Mouse (Mus musculus) adrenal gland, postnatal 4 days (tissue): ENCODE data around the gene Plch2. TPM values are rescaled to one million over a fixed set of nuclear protein-coding genes. Genes with fewer than 3 reads are reported as not detected.
A peak's percentile ranks its signal among the peaks of the same experiment; 100 is the strongest.

Experiments used
- DNase-seq, 2 experiments: peaks; one replicate each; pipeline ENCODE4 v3.0.0; 2021 to 2022; ENCODE audit warnings: low spot score in 2 of 2, mixed read lengths in 2 of 2
- total RNA-seq, 2 experiments: library from RNA; stranded (reverse); gene quantifications; 2 replicates each; pipeline ENCODE4 v1.2.3; 2021

Gene Plch2
- total RNA-seq, 2 experiments from 2014 or later, result 1.1 to 1.6 TPM

- DNase-seq, result no peak
Observed at GRCm38 (mm10) chr4:154960021-154960689, 96.4 kb downstream of the Plch2 start.

GRCm38 (mm10) chr4:154958621-154959020, 98.0 kb downstream of the Plch2 start:
- DNase-seq, result no peak

DNA sequence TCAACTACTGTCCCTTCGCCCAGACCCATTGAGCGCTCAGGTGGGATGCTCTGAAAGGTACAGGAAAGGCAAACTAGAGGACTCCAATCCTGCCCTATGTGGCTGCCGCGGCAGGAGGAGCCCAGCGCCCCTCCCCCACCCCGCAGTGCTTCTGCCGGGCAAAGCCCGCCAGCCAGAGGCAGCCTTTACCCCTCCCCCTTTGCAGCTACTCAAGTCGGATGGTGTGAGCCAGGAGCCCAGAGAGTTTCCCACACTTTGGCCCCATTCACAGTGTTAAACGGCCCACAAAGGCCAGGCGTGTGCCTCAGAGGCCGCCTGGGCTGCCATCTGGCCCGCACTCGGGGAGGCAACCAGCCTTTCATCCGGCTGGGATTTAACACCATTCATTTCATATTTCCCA, 98.4 kb downstream of the Plch2 start:
- no peak for DNase-seq

GRCm38 (mm10) chr4:154957289-154957993, 99.1 kb downstream of the Plch2 start:
- DNase-seq, result no peak

DNA sequence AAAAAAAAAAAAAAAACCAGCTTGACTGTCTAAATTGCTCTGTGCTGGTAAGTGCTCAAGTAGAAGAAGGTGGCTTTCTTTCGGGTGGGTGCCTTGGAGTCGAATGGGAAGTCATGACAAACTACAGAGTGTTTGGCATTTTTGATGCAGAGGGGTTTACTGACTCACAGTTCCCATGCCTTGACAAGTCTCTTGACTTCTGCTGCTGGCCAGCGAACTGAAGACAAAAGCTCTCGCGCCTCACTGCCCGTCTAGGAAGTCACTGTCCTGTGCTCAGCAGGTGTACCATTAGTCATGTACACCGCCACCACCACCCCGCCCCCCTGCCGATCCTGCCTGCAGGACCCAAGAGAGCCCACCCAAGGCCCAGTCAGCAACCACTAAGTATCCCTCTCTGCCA, 100.0 kb downstream of the Plch2 start:
- DNase-seq, result no peak

DNA sequence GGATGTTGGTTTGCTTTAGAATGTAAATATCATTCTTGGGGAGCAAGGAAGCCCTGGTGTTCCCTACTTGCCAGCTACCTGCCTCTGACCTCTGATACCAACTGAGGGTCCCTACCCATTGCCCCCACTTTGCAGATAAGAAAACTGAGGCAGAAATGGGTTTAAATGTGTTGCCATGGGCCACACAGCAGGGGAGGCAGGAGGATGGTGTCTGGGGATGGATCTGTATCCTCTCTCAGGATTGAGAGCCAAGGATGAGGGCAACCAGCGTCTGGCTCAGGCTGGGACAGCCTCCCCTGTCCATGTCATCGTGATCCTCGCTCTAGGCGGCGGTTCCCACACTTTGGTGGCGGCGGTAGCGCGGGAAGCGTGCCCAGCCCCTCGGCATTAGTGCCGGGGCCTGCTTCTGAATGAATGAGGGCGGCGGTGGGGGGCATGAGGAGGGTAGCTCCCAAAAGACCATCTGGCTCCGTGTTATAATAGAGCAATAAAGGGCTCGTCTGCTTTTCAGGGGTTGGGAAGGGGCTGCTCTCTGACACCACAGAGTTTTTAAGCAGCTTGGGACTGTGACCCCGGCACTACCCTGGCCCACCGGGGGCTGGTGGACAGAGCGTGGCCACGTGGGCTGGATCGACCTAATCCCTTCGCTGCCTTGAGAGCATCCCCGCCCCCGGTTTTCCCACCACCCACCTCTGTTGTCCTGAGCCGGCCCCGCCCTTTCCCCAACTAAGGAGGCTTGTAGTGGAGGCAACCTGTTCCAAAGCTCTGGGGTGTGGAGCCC, 103.9 kb downstream of the Plch2 start:
- no peak for DNase-seq

DNA sequence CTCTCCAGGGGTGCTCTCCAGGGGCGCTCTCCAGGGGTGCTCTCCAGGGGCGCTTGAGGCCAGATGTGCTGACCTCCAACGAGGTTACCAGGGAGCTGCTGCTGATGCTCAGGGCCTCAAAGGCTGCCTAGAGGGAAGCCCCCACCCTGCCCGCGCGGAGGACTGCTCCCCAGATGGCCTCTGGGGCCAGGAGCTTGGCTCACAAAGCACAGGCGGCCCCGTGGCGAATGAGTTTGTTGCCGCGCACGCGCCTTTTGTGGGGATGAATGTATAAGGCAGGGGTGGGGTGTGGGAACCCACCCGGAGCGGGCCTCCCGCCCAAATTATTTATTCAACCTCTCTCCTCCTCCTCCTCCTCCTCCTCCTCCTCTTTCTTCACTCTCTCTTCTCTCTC, 107.0 kb downstream of the Plch2 start:
- DNase-seq, result no peak

DNA sequence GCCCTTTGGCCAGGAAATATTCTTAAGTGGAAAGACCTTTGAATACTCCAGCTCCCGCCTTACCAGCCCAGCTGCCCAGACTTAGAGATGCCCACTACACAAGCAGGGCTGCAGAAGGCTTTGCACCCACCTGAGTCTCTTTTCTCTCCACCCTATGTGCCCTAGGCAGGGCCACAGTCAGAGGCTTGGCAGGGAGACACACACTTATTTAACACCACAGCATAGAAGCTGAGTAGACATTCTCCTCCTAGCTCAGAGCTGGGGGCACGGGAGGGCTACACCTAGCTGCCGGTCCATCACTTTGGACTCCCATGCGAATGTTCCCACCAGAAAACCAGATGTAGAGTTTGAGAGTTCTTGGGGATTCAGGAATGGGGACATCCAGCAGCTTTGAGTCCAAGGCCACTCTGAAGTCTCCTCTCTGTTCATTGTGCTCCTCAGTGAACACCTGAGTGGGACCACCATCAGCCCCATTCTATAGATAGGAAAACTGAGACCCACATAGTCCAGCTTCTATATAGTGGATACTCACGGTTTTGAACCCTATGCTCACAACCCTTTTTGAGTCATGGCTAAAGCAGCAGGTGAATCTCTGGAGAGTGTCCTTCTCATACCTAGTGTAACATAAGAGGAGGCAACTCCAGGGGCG, 107.5 kb downstream of the Plch2 start:
- no peak for DNase-seq

DNA sequence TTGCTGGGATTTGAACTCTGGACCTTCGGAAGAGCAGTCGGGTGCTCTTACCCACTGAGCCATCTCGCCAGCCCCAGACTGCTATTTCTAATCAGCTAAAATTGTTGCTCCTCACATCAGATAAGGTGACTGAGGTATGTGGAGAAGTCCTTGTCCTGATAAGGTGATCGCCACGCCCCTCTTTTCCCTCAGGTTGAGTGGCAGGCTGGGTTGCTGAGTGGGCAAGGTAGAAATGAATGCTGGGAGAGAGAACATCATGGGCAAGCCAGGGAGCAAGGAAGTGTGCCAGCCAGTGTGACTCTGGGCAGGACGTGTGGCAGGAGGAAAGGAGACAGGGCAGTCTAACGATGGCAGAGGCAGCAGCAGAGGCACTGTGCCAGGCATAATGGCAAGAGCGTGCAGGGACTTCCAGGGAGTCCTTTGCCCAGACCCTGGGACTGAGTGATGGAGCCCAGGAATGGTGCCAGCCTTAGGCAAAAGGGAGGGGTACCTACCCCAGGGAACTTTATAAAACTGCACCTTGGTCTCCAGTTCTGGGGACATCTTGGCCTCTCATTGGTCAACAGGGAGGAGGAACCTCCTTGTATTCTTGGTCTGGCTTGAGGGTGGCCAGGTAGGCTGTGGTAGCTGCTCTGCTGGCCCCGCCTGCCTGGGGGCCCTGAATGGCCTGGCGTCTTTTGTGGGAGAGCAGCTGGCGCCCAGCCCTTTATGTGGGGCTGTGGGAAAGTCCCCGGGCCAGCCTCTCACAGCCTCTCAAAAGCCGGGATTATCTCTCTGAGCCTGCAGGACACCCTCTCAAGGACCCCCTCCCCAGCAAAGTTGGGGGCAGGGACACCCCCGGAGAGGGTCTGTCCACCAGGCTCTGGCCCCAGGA, 108.3 kb downstream of the Plch2 start:
- no peak for DNase-seq

DNA sequence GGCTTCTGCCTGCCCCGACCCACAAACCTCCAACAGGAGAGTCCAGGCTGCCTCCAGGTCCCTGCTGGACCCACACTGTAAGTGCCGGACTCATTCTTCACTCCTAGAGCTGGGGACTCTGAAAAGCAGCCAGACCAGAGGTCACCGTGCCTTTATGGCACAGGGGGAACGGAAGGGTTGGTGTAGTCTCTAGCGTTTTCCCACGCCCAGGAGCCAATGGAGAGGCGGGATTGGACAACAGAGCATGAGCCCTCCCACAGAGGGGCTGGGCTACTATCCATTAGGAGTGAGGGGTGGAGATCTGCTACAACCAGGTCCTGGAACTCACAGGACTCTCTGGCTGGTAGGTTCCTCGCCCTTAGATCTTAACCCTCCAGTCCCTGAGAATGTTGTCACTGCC, 110.3 kb downstream of the Plch2 start:
- peak in 1 of 2 experiments; percentile 54 for DNase-seq

GRCm38 (mm10) chr4:154944121-154944590, 112.4 kb downstream of the Plch2 start:
- peak in 1 of 2 experiments; percentile 51 for DNase-seq

DNA sequence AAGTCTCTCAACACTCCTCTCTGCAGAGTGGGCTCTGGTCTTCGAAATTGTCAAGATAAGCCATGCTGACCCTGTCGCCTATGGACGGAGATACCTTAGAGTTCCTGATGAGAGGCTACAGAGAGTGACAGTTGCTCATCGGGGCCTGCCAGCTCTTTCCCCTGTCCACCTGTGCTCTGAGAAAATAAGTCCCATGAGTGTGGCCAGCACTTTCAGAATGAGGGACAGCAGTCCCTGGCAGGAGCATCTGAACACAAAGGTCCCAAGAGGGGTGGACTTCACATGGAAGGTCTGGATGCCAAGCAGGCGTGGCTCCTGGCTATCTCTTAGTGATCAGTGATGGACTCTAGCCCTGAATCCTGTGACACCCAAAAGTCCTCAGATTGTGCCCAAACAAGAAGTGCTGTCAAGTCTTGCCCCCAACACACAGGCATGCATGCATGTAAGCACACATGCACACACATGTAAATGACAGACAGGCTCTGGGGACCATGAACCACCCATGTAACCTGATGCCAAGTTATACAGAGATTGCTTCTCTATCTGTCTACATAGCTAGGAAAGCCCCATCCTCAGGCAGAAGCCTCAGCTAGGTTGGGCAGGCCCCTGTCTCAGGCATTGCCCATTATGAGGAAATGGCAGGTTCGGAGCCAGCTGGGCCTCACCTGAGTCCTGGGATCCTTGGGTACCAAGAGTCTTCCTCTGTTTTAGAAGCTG, 113.1 kb downstream of the Plch2 start:
- DNase-seq, result no peak

DNA sequence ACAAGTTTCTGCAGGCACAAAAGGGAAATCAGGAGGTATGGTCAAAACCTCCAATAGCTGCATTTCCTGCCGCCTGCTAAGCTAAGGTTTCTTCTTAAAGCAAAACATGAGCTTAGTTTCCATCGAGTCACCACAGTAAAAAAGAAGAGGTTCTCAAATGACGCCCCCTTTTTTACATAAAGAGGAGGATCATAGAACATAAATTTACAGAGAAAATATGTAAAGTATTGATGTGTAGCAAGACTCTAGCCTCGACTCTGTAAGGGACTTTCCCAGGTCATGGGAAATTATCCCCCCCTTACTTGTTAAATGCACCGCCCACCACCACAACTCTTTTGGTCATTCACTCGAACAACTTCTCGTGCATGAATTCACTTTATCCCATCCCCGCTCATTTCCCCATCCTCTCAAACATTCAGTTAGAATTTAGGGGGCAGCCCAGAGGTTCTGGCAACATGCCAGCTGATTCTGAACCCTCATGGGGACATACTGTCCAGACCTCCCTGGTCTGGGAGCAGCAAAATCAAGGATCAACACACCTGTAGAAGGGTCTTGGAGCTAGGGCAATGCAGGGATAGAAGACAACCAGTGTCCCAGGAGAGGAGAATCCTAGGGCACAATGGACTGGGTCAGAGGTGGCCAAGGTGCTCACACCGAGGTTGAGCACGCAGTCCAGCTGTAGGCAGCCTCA, 113.8 kb downstream of the Plch2 start:
- DNase-seq, result no peak

GRCm38 (mm10) chr4:154941831-154942230, 114.8 kb downstream of the Plch2 start:
- DNase-seq, result no peak

DNA sequence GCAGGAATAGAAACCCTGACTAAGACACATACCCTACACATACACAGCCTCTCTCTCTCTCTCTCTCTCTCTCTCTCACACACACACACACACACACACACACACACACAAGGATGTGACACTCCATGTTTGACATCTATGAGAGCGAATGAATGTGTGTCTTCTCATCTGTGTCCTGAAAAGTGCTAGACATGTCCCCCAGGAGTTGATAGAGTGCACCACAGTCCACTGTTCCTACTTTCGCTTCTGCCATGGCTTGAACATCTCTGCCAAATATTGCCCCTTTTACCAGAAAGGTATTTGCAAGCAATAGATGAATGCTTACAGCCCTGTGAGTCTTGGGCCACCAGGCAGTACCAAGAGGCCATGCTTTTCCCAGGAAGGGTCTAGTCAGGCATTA, 116.4 kb downstream of the Plch2 start:
- DNase-seq, result no peak

- DNase-seq, result no peak
Observed at GRCm38 (mm10) chr4:154937746-154938145, 118.8 kb downstream of the Plch2 start.

- no peak for DNase-seq
Observed at GRCm38 (mm10) chr4:154936542-154937255, 119.9 kb downstream of the Plch2 start.

DNA sequence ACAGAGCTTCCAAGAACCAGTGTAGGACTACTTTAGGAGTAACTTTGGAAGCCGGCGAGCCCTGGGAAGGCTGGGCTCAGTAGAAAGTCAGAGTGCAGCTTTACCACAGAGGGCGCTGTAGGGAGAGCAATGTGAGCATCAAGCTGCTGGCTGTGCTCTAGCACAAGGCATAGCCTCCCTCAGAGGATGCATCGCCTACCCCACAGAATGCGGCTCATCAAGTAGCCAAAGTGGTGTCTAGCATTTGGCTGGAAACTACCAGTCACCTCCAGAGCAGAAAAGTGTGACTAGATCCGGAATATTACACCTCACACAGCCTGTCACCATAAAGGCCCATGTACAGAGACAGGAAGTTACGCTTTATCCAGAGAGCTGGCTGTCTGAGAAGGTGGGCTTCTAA, 120.8 kb downstream of the Plch2 start:
- DNase-seq, result no peak

- DNase-seq, result no peak
Observed at GRCm38 (mm10) chr4:154934800-154935199, 121.8 kb downstream of the Plch2 start.
